Mouse (Mus musculus): ENCODE measurements around the gene Rtp3. TPM values are rescaled to one million over a fixed set of nuclear protein-coding genes. Genes with fewer than 3 reads are reported as not detected.

Rtp3 gene
- total RNA-seq, 2 experiments from 2014 or later: 0.18 to 0.32 TPM

- DNase-seq: no peak
These were observed 24.5 kb downstream of the Rtp3 start for GRCm38 (mm10) chr9:110965910-110966231.

DNA sequence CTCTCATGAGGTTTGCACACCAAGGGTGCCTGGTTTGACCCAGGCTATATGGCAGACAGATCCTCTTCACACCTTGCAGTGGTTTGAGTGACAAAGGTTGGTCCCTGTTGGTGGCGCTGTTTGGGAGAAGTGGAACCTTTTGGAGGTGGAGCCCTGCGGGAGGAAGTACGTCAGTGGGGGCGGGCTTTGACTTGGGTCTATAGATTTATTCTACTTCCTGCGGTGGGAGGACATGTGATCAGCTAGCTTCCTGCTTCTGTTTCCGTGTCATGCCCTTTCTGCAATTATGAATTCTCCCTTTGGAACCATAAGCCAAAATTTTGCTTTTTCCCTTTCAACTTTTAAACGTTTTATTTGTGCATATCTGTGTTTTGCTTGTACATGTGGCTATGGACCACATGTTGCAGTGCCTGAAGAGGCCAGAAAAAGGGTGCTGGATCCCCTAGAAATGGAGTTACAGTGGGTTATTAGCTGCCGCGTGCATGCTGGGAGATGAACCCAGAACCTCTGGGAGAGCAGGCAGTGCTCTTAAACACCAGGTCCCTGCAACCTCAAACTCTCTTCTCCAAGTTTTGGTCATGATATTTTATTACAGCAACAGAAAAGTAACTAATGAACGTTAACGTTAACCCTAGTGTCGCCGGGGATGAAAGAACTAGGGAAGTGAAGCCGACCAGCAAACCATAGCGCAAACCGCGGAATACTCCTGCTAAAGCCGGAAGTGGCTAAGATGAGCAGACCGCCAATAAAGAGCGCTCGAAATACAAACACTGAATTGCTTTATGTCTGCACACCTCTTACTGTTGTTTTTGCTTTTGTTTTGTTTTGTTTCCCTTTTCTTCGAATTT is 25.1 kb downstream of the Rtp3 start:
- DNase-seq: no peak

DNA sequence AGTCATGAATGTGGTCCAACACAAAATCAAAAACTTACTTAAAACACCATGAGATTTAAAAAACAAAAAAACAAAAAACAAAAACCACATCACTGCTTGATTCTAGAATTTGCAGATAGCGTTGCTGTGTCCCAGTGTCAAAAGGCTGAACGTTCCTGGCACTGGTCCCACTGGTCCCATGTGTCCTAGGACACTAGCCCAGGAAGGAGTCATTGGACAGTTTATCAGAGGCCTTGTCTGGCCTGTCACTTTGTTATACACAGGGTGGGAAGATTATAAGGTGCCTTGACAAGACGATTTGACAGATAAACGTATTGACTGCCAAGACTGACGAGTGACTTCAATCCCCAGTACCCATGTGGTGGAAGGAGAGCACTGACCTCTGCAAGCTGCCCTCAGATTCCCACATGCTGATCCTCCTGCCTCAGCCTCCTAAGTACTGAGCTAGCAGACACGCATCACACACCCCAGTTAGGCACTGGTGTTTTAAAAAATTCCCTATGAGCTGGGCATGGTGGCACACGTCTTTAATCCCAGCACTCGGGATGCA is 26.7 kb downstream of the Rtp3 start:
- no peak for DNase-seq

- no peak for DNase-seq
These were observed 29.0 kb downstream of the Rtp3 start for GRCm38 (mm10) chr9:110961386-110961785.

DNA sequence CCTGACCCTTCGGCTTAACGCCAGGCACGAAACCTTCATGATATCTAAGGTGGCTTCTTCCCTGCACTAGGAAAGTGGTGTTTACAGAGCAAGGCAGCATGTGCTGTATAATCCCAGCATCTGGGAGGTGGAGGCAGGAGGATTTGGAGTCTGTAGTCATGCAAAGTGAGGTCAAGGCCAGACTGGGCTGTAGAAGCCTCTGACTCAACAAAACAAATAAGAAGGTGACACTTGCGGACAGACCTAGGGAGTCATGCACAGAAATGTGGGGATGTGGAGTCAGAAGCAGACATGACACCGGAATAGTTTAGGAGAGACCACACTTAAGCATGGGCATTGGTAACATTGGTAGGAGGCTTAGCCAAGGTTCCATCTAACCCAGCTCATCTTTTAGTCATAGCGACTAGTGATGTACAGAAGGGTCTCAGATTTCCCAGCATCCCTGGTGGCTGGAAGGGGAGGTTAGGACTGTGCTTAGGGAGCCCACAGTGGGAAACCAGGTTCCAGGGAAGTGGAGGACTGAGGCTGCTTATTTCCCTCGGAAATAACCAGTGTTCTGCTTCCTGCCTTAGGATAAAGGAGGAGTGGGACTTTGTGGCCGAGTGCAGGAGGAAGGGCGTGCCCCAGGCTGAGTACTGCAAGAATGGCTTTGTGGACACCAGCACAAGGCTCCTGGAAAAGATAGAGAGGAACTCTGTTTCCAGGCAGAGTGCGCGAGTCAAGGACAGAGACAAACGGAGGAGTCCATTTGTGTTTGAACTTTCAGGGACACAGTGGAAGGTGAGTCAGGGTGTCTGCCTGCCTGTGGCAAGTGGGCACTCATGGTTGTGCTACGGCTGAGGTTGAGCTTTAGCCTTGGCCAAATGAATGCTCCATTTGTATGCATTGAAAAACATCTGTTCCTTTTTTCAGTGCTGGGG is 29.9 kb downstream of the Rtp3 start:
- no peak for DNase-seq

- no peak for DNase-seq
These were observed 30.7 kb downstream of the Rtp3 start for GRCm38 (mm10) chr9:110959669-110960068.

GRCm38 (mm10) chr9:110955962-110956361 is 34.4 kb downstream of the Rtp3 start:
- no peak for DNase-seq

- DNase-seq: no peak
These were observed 35.5 kb downstream of the Rtp3 start for GRCm38 (mm10) chr9:110954681-110955445.

DNA sequence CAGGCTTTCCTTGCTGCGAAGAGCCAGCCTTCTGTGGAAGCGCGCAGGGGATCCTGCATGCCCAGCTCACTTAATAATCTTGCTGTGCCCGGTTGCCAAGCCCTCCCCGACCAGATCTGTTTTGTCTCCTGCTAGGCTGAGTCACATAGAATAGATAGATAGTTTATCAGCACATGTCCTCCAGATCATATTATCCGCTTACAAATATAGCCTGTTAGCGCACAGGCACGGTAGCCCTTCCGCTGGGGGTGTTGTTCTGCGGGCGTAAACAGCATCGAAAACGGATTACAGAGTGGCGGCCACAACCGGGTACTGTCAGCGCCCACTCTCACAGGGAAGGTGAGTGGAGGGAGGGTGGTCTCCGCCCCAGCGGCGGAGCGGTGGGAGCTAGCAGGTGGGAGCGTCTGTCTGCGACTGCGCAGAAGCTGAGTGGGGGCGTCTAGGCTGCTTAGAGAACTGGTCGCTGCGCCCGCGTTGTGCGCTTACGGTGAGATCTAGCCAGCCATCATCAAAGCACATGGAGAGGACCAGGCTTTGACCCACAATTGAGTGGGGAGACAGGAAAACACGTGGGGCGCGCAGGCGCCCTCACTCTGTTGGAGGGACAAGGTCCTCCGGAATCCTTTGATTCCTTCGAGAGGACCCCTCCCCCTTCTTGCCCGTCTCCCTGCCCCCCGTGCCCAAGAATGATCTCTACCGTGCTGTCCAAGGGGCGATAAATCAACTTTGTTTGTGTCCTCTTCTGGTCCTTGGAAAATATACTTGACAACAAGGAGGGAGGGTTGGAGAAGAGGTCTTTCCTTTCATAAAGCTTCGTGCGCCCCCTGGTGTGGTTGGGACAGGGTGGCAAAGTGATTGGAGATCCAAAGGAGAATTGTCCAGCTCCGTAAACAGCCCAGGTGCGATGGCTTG is 36.6 kb downstream of the Rtp3 start:
- peak; percentile 69 to 73 for DNase-seq

DNA sequence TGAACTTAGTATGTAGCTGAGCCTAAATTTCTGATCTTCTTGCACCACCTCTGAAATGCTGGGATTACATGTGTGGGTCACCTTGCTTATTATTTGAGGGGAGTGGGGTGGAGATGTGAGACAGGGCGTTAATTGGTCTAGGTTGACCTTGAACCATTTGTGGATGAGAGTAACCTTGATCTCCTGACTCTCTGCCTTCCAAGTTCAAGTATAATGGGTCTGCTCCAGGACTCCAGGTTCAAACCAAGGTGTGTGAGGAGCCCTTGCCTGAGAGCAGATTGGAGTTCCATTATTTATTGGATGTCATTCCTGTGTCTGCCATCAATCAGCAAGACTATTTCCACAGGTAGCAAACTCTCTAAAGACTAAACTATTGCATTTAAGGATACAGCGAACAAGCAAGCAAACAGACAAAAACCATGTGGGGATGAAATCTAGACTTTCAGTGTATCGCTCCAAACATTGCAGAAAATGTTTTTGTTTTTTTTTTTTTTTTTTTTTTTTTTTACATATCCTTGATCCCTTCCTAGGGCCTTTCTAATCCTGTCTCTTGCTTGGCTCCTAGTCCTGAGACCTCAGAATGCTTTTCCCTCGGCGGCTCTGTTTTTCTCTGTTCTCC is 37.3 kb downstream of the Rtp3 start:
- DNase-seq: no peak

- DNase-seq: no peak
These were observed 38.0 kb downstream of the Rtp3 start for GRCm38 (mm10) chr9:110952398-110952797.

DNA sequence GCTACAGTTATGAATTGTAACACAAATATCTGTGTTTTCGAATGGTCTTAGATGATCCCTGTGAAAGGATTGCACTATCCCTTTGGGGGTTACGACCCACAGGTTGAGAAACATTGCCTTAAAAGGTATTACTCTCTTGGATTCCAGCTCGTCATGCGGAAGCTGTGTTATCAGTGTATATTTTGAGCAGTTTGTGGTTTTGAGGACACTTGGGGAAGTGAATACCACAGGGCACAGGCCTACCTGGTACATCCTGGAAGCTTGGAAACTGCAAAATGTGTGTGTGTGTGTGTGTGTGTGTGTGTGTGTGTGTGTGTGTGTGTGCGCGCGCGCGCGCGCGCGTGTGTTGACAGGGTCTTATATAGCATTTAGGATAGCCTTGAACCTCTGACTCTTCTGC is 38.5 kb downstream of the Rtp3 start:
- DNase-seq: no peak

- DNase-seq: no peak
These were observed 39.0 kb downstream of the Rtp3 start, which contains the start of gene Lrrc2 for GRCm38 (mm10) chr9:110951397-110951796. Gene Lrrc2, plus strand, starts transcription at chr9:110951545.

- DNase-seq: no peak
These were observed 40.3 kb downstream of the Rtp3 start for GRCm38 (mm10) chr9:110950109-110950508.

DNA sequence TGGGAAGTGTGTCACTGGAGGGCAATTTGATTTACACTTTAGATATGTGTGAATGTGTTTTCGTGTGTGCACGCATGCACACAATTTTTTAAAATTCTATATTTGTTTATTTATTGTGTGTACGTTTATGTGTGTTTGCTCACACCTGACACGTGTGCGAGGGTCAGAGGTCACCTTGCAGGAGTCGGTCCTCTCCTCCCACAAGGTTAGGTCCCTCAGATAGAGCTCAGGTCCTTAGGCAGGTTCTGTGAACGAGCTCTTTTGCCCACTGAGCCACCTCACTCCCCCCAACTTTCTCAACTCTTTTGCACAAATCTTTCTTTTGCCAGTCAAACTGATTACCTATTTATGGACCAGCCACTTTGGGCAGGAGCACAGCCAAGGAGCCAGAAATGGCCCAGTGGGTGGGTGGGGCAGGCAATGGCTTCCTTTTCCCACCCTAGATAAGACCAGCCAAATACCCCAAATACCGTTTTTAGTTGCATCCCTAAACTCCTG is 41.5 kb downstream of the Rtp3 start:
- no peak for DNase-seq

- DNase-seq: no peak
These were observed 42.5 kb downstream of the Rtp3 start for GRCm38 (mm10) chr9:110947900-110948299.

GRCm38 (mm10) chr9:110947261-110947661 is 43.1 kb downstream of the Rtp3 start:
- DNase-seq: no peak

- no peak for DNase-seq
These were observed 43.8 kb downstream of the Rtp3 start for GRCm38 (mm10) chr9:110946548-110947044.

DNA sequence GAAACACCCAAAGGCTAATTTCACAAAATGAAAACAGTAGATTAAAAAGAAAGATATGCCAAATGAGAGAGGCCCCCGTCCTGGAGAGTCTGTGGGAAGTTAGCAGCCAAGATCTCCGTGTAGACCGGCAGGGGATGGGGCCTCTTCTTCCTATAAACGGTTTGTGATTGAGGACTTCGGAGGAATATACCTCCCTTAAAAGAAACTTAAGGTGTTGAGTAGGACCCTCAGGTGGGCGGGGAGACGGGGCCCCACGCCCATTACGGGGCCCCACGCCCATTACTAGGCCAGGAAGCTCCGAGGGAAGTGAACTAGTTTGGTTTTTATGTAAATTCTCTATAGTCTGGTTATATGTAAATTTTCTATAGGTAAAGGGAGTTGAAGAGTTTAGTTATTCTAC is 44.5 kb downstream of the Rtp3 start, which contains the start of gene Tdgf1:
Gene Tdgf1, minus strand, starts transcription at position 233 of the 400 bp plus-strand sequence.
- DNase-seq: no peak

DNA sequence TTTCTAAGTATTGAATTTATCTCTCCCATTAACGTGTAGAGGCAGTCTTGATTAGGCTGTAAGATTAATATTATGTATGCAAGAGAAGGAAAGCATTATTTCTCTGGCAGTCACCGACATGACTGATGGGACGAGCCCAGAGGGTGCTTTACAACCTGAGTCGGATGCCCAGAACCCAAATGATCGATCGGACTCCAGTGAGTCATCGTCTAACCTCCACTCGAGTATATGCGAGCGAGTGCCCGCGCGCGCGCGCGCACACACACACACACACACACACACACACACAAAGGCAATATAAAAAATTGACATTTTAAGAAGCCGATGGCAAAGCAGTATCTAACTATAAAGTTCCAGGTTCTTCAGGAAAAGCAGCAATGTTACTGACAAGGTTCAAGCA is 45.0 kb downstream of the Rtp3 start:
- no peak for DNase-seq

All from layer of hippocampus, postnatal 36 days (tissue).